Mouse (Mus musculus) midbrain, embryonic 14.5 days (tissue): ENCODE measurements at regions not wholly inside any gene's neighbourhood (a gene's known extent, or its start where the extent isn't known, plus 50 kb on each side); places are given as distances from the start of the nearest gene placed in this dataset.

Source experiments
- ATAC-seq: fragments of 200-750 bp; cut with Nextera tagmentation; 2 replicates; pipeline ENCODE4 v1.8.0; 2017; ENCODE audit warnings: moderate number of reproducible peaks, moderate library complexity; ENCODE audit not compliant: low FRiP score, low TSS enrichment
- DNase-seq: peaks from one replicate; pipeline ENCODE4 v3.0.0-alpha.2; 2015
- H3K27ac ChIP-seq: fragments of 300-500 bp; sonication (generic); replicated peaks from 2 replicates; pipeline ENCODE4 v1.5.1; 2014; ENCODE audit warnings: mild to moderate bottlenecking, low read depth, low read length, moderate library complexity
- H3K27me3 ChIP-seq: fragments of 300-500 bp; sonication (generic); 2 replicates; pipeline ENCODE4 v1.6.1; 2014; ENCODE audit warnings: low read length, control low read depth, mixed read lengths; ENCODE audit not compliant: control insufficient read depth, insufficient read depth
- H3K36me3 ChIP-seq: fragments of 300-500 bp; sonication (generic); 2 replicates; pipeline ENCODE4 v1.6.1; 2014; ENCODE audit warnings: low read length, control low read depth; ENCODE audit not compliant: control insufficient read depth, insufficient read depth
- H3K4me1 ChIP-seq: fragments of 300-500 bp; sonication (generic); 2 replicates; pipeline ENCODE4 v1.6.1; 2014; ENCODE audit warnings: mild to moderate bottlenecking, antibody characterized with exemption, low read length, control low read depth; ENCODE audit not compliant: control insufficient read depth, insufficient read depth
- H3K4me2 ChIP-seq: fragments of 300-500 bp; sonication (generic); 2 replicates; pipeline ENCODE4 v1.6.1; 2014; ENCODE audit warnings: mild to moderate bottlenecking, low read length, moderate library complexity
- H3K4me3 ChIP-seq: fragments of 300-500 bp; sonication (generic); replicated peaks from 2 replicates; pipeline ENCODE4 v1.5.1; 2014; ENCODE audit warnings: low read depth, low read length
- H3K9ac ChIP-seq: fragments of 300-500 bp; sonication (generic); replicated peaks from 2 replicates; pipeline ENCODE4 v1.6.1; 2014; ENCODE audit warnings: mild to moderate bottlenecking, low read length, moderate library complexity
- H3K9me3 ChIP-seq: fragments of 300-500 bp; sonication (generic); 2 replicates; pipeline ENCODE4 v1.6.1; 2016; ENCODE audit warnings: low read length, control low read depth, mixed read lengths; ENCODE audit not compliant: control insufficient read depth
- WGBS: fragments of 180-500 bp; shearing (Covaris S2); extraction: QIAGEN DNeasy Blood & Tissue Kit; methylation state at CpG from one replicate; pipeline ENCODE4 v1.1.7; 2014; 5-methylcytosine and 5-hydroxymethylcytosine counted together

GRCm38 (mm10) chr1:83661808-83662802, 254.1 kb upstream of the Sphkap start:
- Histone ChIP-seq H3K27me3 (no peaks in the 10 kb centered on the region), H3K9ac (no peak overlapping the region), H3K4me3 (no peak overlapping the region), H3K27ac (no peak overlapping the region), H3K4me2 (no peak overlapping the region), H3K9me3 (no peaks in the 10 kb centered on the region), H3K4me1 (no peaks in the 10 kb centered on the region), H3K36me3 (no peaks in the 10 kb centered on the region)
- DNase-seq, result peak; percentile 70
- 67% methylated on average over 3 of the region's 3 CpGs for WGBS
- peak; percentile 81 for ATAC-seq

- Histone ChIP-seq H3K27ac (no peak overlapping the region), H3K9me3 (no peaks in the 10 kb centered on the region), H3K4me1 (no peaks in the 10 kb centered on the region), H3K9ac (no peak overlapping the region), H3K4me3 (no peak overlapping the region), H3K36me3 (no peaks in the 10 kb centered on the region), H3K4me2 (no peak overlapping the region), H3K27me3 (no peaks in the 10 kb centered on the region)
- 83% methylated on average over 2 of the region's 2 CpGs for WGBS
- ATAC-seq (no peak), DNase-seq (peak; percentile 8)
Measured at GRCm38 (mm10) chr1:83653661-83654060, 245.7 kb upstream of the Sphkap start.

- Histone ChIP-seq H3K9me3 (no peaks in the 10 kb centered on the region), H3K4me3 (no peak overlapping the region), H3K36me3 (no peaks in the 10 kb centered on the region), H3K4me1 (no peaks in the 10 kb centered on the region), H3K4me2 (no peak overlapping the region), H3K27ac (no peak overlapping the region), H3K27me3 (no peaks in the 10 kb centered on the region), H3K9ac (no peak overlapping the region)
- ATAC-seq (no peak), DNase-seq (no peak)
- 77% methylated on average over 1 of the region's 1 CpGs for WGBS
Measured at GRCm38 (mm10) chr1:83645606-83646005, 237.6 kb upstream of the Sphkap start.

GRCm38 (mm10) chr1:83642656-83643055, 234.7 kb upstream of the Sphkap start:
- no peak overlapping the region for H3K9ac ChIP-seq
- ATAC-seq (no peak), DNase-seq (no peak)
- no peak overlapping the region for H3K4me3 ChIP-seq
- H3K27ac ChIP-seq, result no peak overlapping the region
- H3K36me3 ChIP-seq, result no peaks in the 10 kb centered on the region
- H3K4me1 ChIP-seq, result no peaks in the 10 kb centered on the region
- no peaks in the 10 kb centered on the region for H3K9me3 ChIP-seq
- H3K27me3 ChIP-seq, result no peaks in the 10 kb centered on the region
- H3K4me2 ChIP-seq, result no peak overlapping the region

GRCm38 (mm10) chr1:83636051-83636450, 228.1 kb upstream of the Sphkap start:
- Histone ChIP-seq H3K27ac (no peak overlapping the region), H3K27me3 (no peaks in the 10 kb centered on the region), H3K4me3 (no peak overlapping the region), H3K9ac (no peak overlapping the region), H3K9me3 (no peaks in the 10 kb centered on the region), H3K36me3 (no peaks in the 10 kb centered on the region), H3K4me1 (0 out of 2 replicates have a peak, but pooled peaks cover 6% of the 10 kb centered on the region), H3K4me2 (no peak overlapping the region)
- peak; percentile 26 for DNase-seq
- no peak for ATAC-seq
- 46% methylated on average over 3 of the region's 3 CpGs for WGBS

GRCm38 (mm10) chr1:83631798-83632197, 223.8 kb upstream of the Sphkap start:
- Histone ChIP-seq H3K27ac (0 out of 2 replicates have a peak overlapping the region, but pooled peaks have one; percentile 6), H3K36me3 (no peaks in the 10 kb centered on the region), H3K9me3 (no peaks in the 10 kb centered on the region), H3K4me3 (no peak overlapping the region), H3K27me3 (no peaks in the 10 kb centered on the region), H3K4me1 (0 out of 2 replicates have a peak, but pooled peaks cover 6% of the 10 kb centered on the region), H3K9ac (no peak overlapping the region), H3K4me2 (peak overlapping the region; percentile 20; the same call in 1 of the 2 replicates)
- WGBS, result 29% methylated on average over 4 of the region's 4 CpGs
- DNase-seq, result peak; percentile 77
- peak; percentile 80 for ATAC-seq

- no peaks in the 10 kb centered on the region for H3K27me3 ChIP-seq
- no peak overlapping the region for H3K4me3 ChIP-seq
- no peak for ATAC-seq
- H3K36me3 ChIP-seq, result no peaks in the 10 kb centered on the region
- DNase-seq, result peak; percentile 3
- peak overlapping the region; percentile 20; the same call in 1 of the 2 replicates for H3K4me2 ChIP-seq
- WGBS, result 75% methylated on average over 7 of the region's 7 CpGs
- 0 out of 2 replicates have a peak, but pooled peaks cover 6% of the 10 kb centered on the region for H3K4me1 ChIP-seq
- H3K9ac ChIP-seq, result no peak overlapping the region
- 0 out of 2 replicates have a peak overlapping the region, but pooled peaks have one; percentile 6 for H3K27ac ChIP-seq
- no peaks in the 10 kb centered on the region for H3K9me3 ChIP-seq
Measured at GRCm38 (mm10) chr1:83631394-83631793, 223.4 kb upstream of the Sphkap start.

- Histone ChIP-seq H3K27ac (no peak overlapping the region), H3K36me3 (no peaks in the 10 kb centered on the region), H3K4me1 (no peaks in the 10 kb centered on the region), H3K9ac (no peak overlapping the region), H3K9me3 (no peaks in the 10 kb centered on the region), H3K27me3 (no peaks in the 10 kb centered on the region), H3K4me3 (no peak overlapping the region), H3K4me2 (no peak overlapping the region)
- 88% methylated on average over 1 of the region's 1 CpGs for WGBS
- DNase-seq (no peak), ATAC-seq (no peak)
Measured at GRCm38 (mm10) chr1:83587258-83587657, 179.3 kb upstream of the Sphkap start.

- WGBS, result 87% methylated on average over 4 of the region's 4 CpGs
- no peak overlapping the region for H3K27ac ChIP-seq
- no peaks in the 10 kb centered on the region for H3K27me3 ChIP-seq
- no peaks in the 10 kb centered on the region for H3K4me1 ChIP-seq
- no peak overlapping the region for H3K9ac ChIP-seq
- H3K4me3 ChIP-seq, result no peak overlapping the region
- H3K9me3 ChIP-seq, result no peaks in the 10 kb centered on the region
- DNase-seq, result no peak
- H3K36me3 ChIP-seq, result no peaks in the 10 kb centered on the region
- ATAC-seq, result no peak
- no peak overlapping the region for H3K4me2 ChIP-seq
Measured at GRCm38 (mm10) chr1:83583041-83583440, 175.0 kb upstream of the Sphkap start.
